Mouse (Mus musculus): ENCODE data around the gene Spef1.
A peak's percentile ranks its signal among the peaks of the same experiment; 100 is the strongest.

Gene Spef1

GRCm38 (mm10) chr2:131141336-131141986 lies 45.6 kb downstream of the Spef1 start:
- DNase-seq (ENCODE audit: low read depth), result no peak

GRCm38 (mm10) chr2:131140533-131140905 lies 46.6 kb downstream of the Spef1 start:
- no peak for DNase-seq (ENCODE audit: low read depth)

GRCm38 (mm10) chr2:131139886-131140532 lies 47.1 kb downstream of the Spef1 start:
- no peak for DNase-seq (ENCODE audit: low read depth)

- DNase-seq (ENCODE audit: low read depth), result no peak
Observed at GRCm38 (mm10) chr2:131139287-131139686, 47.8 kb downstream of the Spef1 start.

- DNase-seq (ENCODE audit: low read depth), result no peak
Observed at GRCm38 (mm10) chr2:131138760-131139159, 48.3 kb downstream of the Spef1 start.

- DNase-seq (ENCODE audit: low read depth), result no peak
Observed at GRCm38 (mm10) chr2:131138296-131138695, 48.8 kb downstream of the Spef1 start.

- DNase-seq (ENCODE audit: low read depth), result peak; percentile 19
Observed at GRCm38 (mm10) chr2:131135521-131136139, 51.5 kb downstream of the Spef1 start.

- no peak for DNase-seq (ENCODE audit: low read depth)
Observed at GRCm38 (mm10) chr2:131134826-131135400, 52.2 kb downstream of the Spef1 start.

GRCm38 (mm10) chr2:131134381-131134780 lies 52.7 kb downstream of the Spef1 start:
- peak; percentile 44 for DNase-seq (ENCODE audit: low read depth)

GRCm38 (mm10) chr2:131132930-131133547 lies 54.0 kb downstream of the Spef1 start, which contains the start of gene Gm11037:
TSS of gene Gm11037 (plus strand) at chr2:131133497.
- no peak for DNase-seq (ENCODE audit: low read depth)

GRCm38 (mm10) chr2:131132111-131132888 lies 54.8 kb downstream of the Spef1 start:
- DNase-seq (ENCODE audit: low read depth), result no peak

- no peak for DNase-seq (ENCODE audit: low read depth)
Observed at GRCm38 (mm10) chr2:131130849-131131248, 56.2 kb downstream of the Spef1 start.

GRCm38 (mm10) chr2:131129836-131130235 lies 57.2 kb downstream of the Spef1 start:
- DNase-seq (ENCODE audit: low read depth), result no peak

GRCm38 (mm10) chr2:131128636-131129157 lies 58.4 kb downstream of the Spef1 start:
- no peak for DNase-seq (ENCODE audit: low read depth)

- DNase-seq (ENCODE audit: low read depth), result no peak
Observed at GRCm38 (mm10) chr2:131128211-131128610, 58.9 kb downstream of the Spef1 start.

GRCm38 (mm10) chr2:131127161-131127730 lies 59.8 kb downstream of the Spef1 start, which contains the start of gene Hspa12b:
TSS of gene Hspa12b (plus strand) at chr2:131127280.
- no peak for DNase-seq (ENCODE audit: low read depth)

GRCm38 (mm10) chr2:131125964-131126815 lies 60.9 kb downstream of the Spef1 start:
- DNase-seq (ENCODE audit: low read depth), result no peak

GRCm38 (mm10) chr2:131125157-131125963 lies 61.7 kb downstream of the Spef1 start:
- DNase-seq (ENCODE audit: low read depth), result no peak

- peak; percentile 54 for DNase-seq (ENCODE audit: low read depth)
Observed at GRCm38 (mm10) chr2:131124166-131124565, 62.9 kb downstream of the Spef1 start.
